Mouse (Mus musculus) embryonic facial prominence, embryonic 13.5 days (tissue): Measurements from ENCODE around the gene Macrod1. TPM values are rescaled to one million over a fixed set of nuclear protein-coding genes. Genes with fewer than 3 reads are reported as not detected.
A peak's percentile ranks its signal among the peaks of the same experiment; 100 is the strongest.

ENCODE experiments used
- ATAC-seq: fragments of 200-750 bp; cut with Nextera tagmentation; 2 replicates; pipeline ENCODE4 v1.8.0; 2017; ENCODE audit warnings: low read depth; ENCODE audit not compliant: insufficient number of reproducible peaks, insufficient read depth, low FRiP score, low TSS enrichment
- H3K27ac ChIP-seq: fragments of 300-500 bp; sonication (generic); 2 replicates; pipeline ENCODE4 v1.5.1; 2015; ENCODE audit warnings: moderate library complexity, mild to moderate bottlenecking, inconsistent platforms
- H3K27me3 ChIP-seq: fragments of 300-500 bp; sonication (generic); 2 replicates; pipeline ENCODE4 v1.6.1; 2015; ENCODE audit warnings: mild to moderate bottlenecking, inconsistent platforms
- H3K36me3 ChIP-seq: fragments of 300-500 bp; sonication (generic); 2 replicates; pipeline ENCODE4 v1.6.1; 2015; ENCODE audit warnings: mild to moderate bottlenecking, inconsistent platforms
- H3K4me1 ChIP-seq: fragments of 300-500 bp; sonication (generic); 2 replicates; pipeline ENCODE4 v1.6.1; 2015; ENCODE audit warnings: inconsistent platforms
- H3K4me2 ChIP-seq: fragments of 300-500 bp; sonication (generic); 2 replicates; pipeline ENCODE4 v1.6.1; 2015; ENCODE audit warnings: moderate library complexity, mild to moderate bottlenecking, inconsistent platforms
- H3K4me3 ChIP-seq: fragments of 300-500 bp; sonication (generic); 2 replicates; pipeline ENCODE4 v1.5.1; 2015; ENCODE audit warnings: mild to moderate bottlenecking, inconsistent platforms
- H3K9ac ChIP-seq: fragments of 300-500 bp; sonication (generic); 2 replicates; pipeline ENCODE4 v1.6.1; 2015; ENCODE audit warnings: mild to moderate bottlenecking, inconsistent platforms
- H3K9me3 ChIP-seq: fragments of 300-500 bp; sonication (generic); 2 replicates; pipeline ENCODE4 v1.6.1; 2016; ENCODE audit warnings: inconsistent platforms
- WGBS: fragments of 180-500 bp; shearing (Covaris S2); methylation state at CpG from one replicate; pipeline ENCODE4 v1.1.7; 2015; ENCODE audit warnings: mixed read lengths; 5-methylcytosine and 5-hydroxymethylcytosine counted together
- polyA plus RNA-seq: library from polyadenylated mRNA; unstranded; fragments of >200 nt; fragmentation: Nextera tagmentation; extraction: Ambion mirVana; gene quantifications from 2 replicates; pipeline ENCODE4 v1.2.1, GENCODE M21; 2015

Macrod1 gene
- polyA plus RNA-seq, 1 experiment from 2014 or later: 9.0 TPM

- Histone ChIP-seq H3K27me3 (peaks cover 43% of the 10 kb centered on the region), H3K27ac (0 out of 2 replicates have a peak overlapping the region, but pooled peaks have one; percentile 16), H3K4me1 (peaks cover 70% of the 10 kb centered on the region), H3K4me3 (no peak overlapping the region), H3K9me3 (no peaks in the 10 kb centered on the region), H3K36me3 (no peaks in the 10 kb centered on the region), H3K4me2 (peak overlapping the region; percentile 9; the same call in 1 of the 2 replicates), H3K9ac (peak overlapping the region; percentile 32; the same call in 1 of the 2 replicates)
- ATAC-seq: no peak
- 8% methylated on average over 9 of the region's 9 CpGs for WGBS
Observed at GRCm38 (mm10) chr19:7088558-7088957, 31.9 kb downstream of the Macrod1 start.

- Histone ChIP-seq H3K36me3 (no peaks in the 10 kb centered on the region), H3K27ac (no peak overlapping the region), H3K4me3 (no peak overlapping the region), H3K9ac (0 out of 2 replicates have a peak overlapping the region, but pooled peaks have one; percentile 0), H3K4me1 (peaks cover 68% of the 10 kb centered on the region), H3K9me3 (no peaks in the 10 kb centered on the region), H3K4me2 (no peak overlapping the region), H3K27me3 (peaks cover 43% of the 10 kb centered on the region)
- no peak for ATAC-seq
- WGBS: 40% methylated on average over 5 of the region's 5 CpGs
Observed at GRCm38 (mm10) chr19:7089050-7089449, 32.4 kb downstream of the Macrod1 start.

- Histone ChIP-seq H3K4me2 (no peak overlapping the region), H3K27ac (no peak overlapping the region), H3K9ac (no peak overlapping the region), H3K36me3 (no peaks in the 10 kb centered on the region), H3K27me3 (peaks cover 43% of the 10 kb centered on the region), H3K4me1 (peaks cover 61% of the 10 kb centered on the region), H3K4me3 (no peak overlapping the region), H3K9me3 (no peaks in the 10 kb centered on the region)
- no peak for ATAC-seq
- WGBS: 55% methylated on average over 7 of the region's 7 CpGs
Observed at GRCm38 (mm10) chr19:7089842-7090251, 33.2 kb downstream of the Macrod1 start.

- H3K4me3 ChIP-seq: no peak overlapping the region
- peaks cover 42% of the 10 kb centered on the region for H3K27me3 ChIP-seq
- H3K4me2 ChIP-seq: no peak overlapping the region
- peaks cover 58% of the 10 kb centered on the region for H3K4me1 ChIP-seq
- H3K36me3 ChIP-seq: peaks cover 2% of the 10 kb centered on the region; the same call in 1 of the 2 replicates
- peak overlapping the region; percentile 41; the same call in 1 of the 2 replicates for H3K9ac ChIP-seq
- no peaks in the 10 kb centered on the region for H3K9me3 ChIP-seq
- peak overlapping the region; percentile 44; the same call in 1 of the 2 replicates for H3K27ac ChIP-seq
- ATAC-seq: no peak
- 24% methylated on average over 10 of the region's 10 CpGs for WGBS
Observed at GRCm38 (mm10) chr19:7090369-7091064, 33.9 kb downstream of the Macrod1 start.

GRCm38 (mm10) chr19:7091448-7092050 lies 34.9 kb downstream of the Macrod1 start:
- H3K27ac ChIP-seq: no peak overlapping the region
- no peak for ATAC-seq
- WGBS: 53% methylated on average over 10 of the region's 10 CpGs
- no peak overlapping the region for H3K4me2 ChIP-seq
- H3K27me3 ChIP-seq: peaks cover 44% of the 10 kb centered on the region
- peaks cover 13% of the 10 kb centered on the region for H3K36me3 ChIP-seq
- H3K9ac ChIP-seq: no peak overlapping the region
- H3K9me3 ChIP-seq: no peaks in the 10 kb centered on the region
- H3K4me1 ChIP-seq: peaks cover 58% of the 10 kb centered on the region
- H3K4me3 ChIP-seq: no peak overlapping the region

- H3K9me3 ChIP-seq: no peaks in the 10 kb centered on the region
- peaks cover 48% of the 10 kb centered on the region for H3K27me3 ChIP-seq
- H3K9ac ChIP-seq: no peak overlapping the region
- WGBS: 77% methylated on average over 5 of the region's 5 CpGs
- no peak for ATAC-seq
- H3K36me3 ChIP-seq: peaks cover 17% of the 10 kb centered on the region
- H3K4me2 ChIP-seq: no peak overlapping the region
- H3K4me1 ChIP-seq: peaks cover 55% of the 10 kb centered on the region
- H3K4me3 ChIP-seq: no peak overlapping the region
- no peak overlapping the region for H3K27ac ChIP-seq
Observed at GRCm38 (mm10) chr19:7092756-7093155, 36.1 kb downstream of the Macrod1 start.

- Histone ChIP-seq H3K27ac (no peak overlapping the region), H3K4me1 (peaks cover 23% of the 10 kb centered on the region), H3K4me3 (no peak overlapping the region), H3K4me2 (no peak overlapping the region), H3K9ac (no peak overlapping the region), H3K27me3 (peaks cover 33% of the 10 kb centered on the region), H3K36me3 (peaks cover 17% of the 10 kb centered on the region), H3K9me3 (no peaks in the 10 kb centered on the region)
- no peak for ATAC-seq
- WGBS: 67% methylated on average over 3 of the region's 3 CpGs
Observed at GRCm38 (mm10) chr19:7099620-7100155, 43.1 kb downstream of the Macrod1 start.

- Histone ChIP-seq H3K27me3 (peaks cover 20% of the 10 kb centered on the region), H3K9ac (no peak overlapping the region), H3K4me1 (peaks cover 35% of the 10 kb centered on the region), H3K9me3 (no peaks in the 10 kb centered on the region), H3K4me2 (no peak overlapping the region), H3K36me3 (no peaks in the 10 kb centered on the region), H3K4me3 (no peak overlapping the region), H3K27ac (no peak overlapping the region)
- ATAC-seq: no peak
- 74% methylated on average over 10 of the region's 10 CpGs for WGBS
Observed at GRCm38 (mm10) chr19:7102039-7102438, 45.4 kb downstream of the Macrod1 start.

- H3K9me3 ChIP-seq: no peaks in the 10 kb centered on the region
- H3K36me3 ChIP-seq: no peaks in the 10 kb centered on the region
- peaks cover 37% of the 10 kb centered on the region for H3K4me1 ChIP-seq
- peak overlapping the region; percentile 56 for H3K9ac ChIP-seq
- peak overlapping the region; percentile 36; the same call in 1 of the 2 replicates for H3K27ac ChIP-seq
- H3K4me3 ChIP-seq: peak overlapping the region; percentile 13
- no peak for ATAC-seq
- peak overlapping the region; percentile 43 for H3K4me2 ChIP-seq
- H3K27me3 ChIP-seq: peaks cover 12% of the 10 kb centered on the region
- 66% methylated on average over 4 of the region's 4 CpGs for WGBS
Observed at GRCm38 (mm10) chr19:7103349-7103992, 46.9 kb downstream of the Macrod1 start.

- Histone ChIP-seq H3K36me3 (no peaks in the 10 kb centered on the region), H3K4me2 (peak overlapping the region; percentile 43), H3K27ac (peak overlapping the region; percentile 36; the same call in 1 of the 2 replicates), H3K9ac (peak overlapping the region; percentile 56), H3K4me1 (peaks cover 39% of the 10 kb centered on the region), H3K9me3 (no peaks in the 10 kb centered on the region), H3K4me3 (peak overlapping the region; percentile 13), H3K27me3 (peaks cover 9% of the 10 kb centered on the region)
- ATAC-seq: no peak
- WGBS: 12% methylated on average over 19 of the region's 19 CpGs
Observed at GRCm38 (mm10) chr19:7103993-7104401, 47.4 kb downstream of the Macrod1 start.

- no peak within 1 kb of the TSS for H3K4me2 ChIP-seq
- H3K4me1 ChIP-seq: peaks cover 48% of the 10 kb centered on the region
- no peak within 1 kb of the TSS for H3K4me3 ChIP-seq
- H3K27ac ChIP-seq: no peak within 1 kb of the TSS
- no peaks in the 10 kb centered on the region for H3K36me3 ChIP-seq
- H3K9me3 ChIP-seq: no peaks in the 10 kb centered on the region
- peak within 1 kb of the TSS; percentile 56; the same call in 1 of the 2 replicates for H3K9ac ChIP-seq
- no peak for ATAC-seq
- 35% methylated on average over 9 of the region's 9 CpGs for WGBS
- peaks cover 9% of the 10 kb centered on the region for H3K27me3 ChIP-seq
Observed at GRCm38 (mm10) chr19:7105544-7105943, 48.9 kb downstream of the Macrod1 start, which contains the start of gene Flrt1. Gene Flrt1, minus strand, starts transcription at chr19:7105729.
